Mouse (Mus musculus): ENCODE data around the gene Mlana. TPM values are rescaled to one million over a fixed set of nuclear protein-coding genes. Genes with fewer than 3 reads are reported as not detected.

The Mlana gene
- polyA plus RNA-seq (2015; fragmentation: Nextera tagmentation; extraction: Ambion mirVana), result not detected in 2 replicates

- Histone ChIP-seq H3K27me3 (ENCODE audit: control insufficient read depth, insufficient read depth, low read length) (no peaks in the 10 kb centered on the region), H3K27ac (ENCODE audit: low read length) (no peak within 1 kb of the TSS), H3K4me1 (ENCODE audit: control insufficient read depth, insufficient read depth, low read length) (no peaks in the 10 kb centered on the region), H3K4me2 (ENCODE audit: low read depth, low read length) (no peak within 1 kb of the TSS), H3K36me3 (ENCODE audit: control insufficient read depth, insufficient read depth, low read length) (no peaks in the 10 kb centered on the region), H3K9ac (ENCODE audit: low read length) (no peak within 1 kb of the TSS), H3K4me3 (replicated peaks; ENCODE audit: low read length) (no peak within 1 kb of the TSS), H3K9me3 (replicated peaks; ENCODE audit: control insufficient read depth, low read length) (no peaks in the 10 kb centered on the region)
- ATAC-seq (ENCODE audit: insufficient read depth, low FRiP score), result no peak
- WGBS, result 54% methylated on average over 3 of the region's 3 CpGs
Measured at GRCm38 (mm10) chr19:29697245-29697874, at the start of gene Mlana. Gene Mlana, plus strand, starts transcription at chr19:29697824.

GRCm38 (mm10) chr19:29648550-29648914 is 49.1 kb upstream of the Mlana start:
- H3K4me1 ChIP-seq (ENCODE audit: control insufficient read depth, insufficient read depth, low read length), result peaks cover 2% of the 10 kb centered on the region; the same call in 1 of the 2 replicates
- peak overlapping the region; percentile 25; the same call in 1 of the 2 replicates for H3K27ac ChIP-seq (ENCODE audit: low read length)
- H3K4me2 ChIP-seq (ENCODE audit: low read depth, low read length), result peak overlapping the region; percentile 59
- H3K36me3 ChIP-seq (ENCODE audit: control insufficient read depth, insufficient read depth, low read length), result peaks cover 5% of the 10 kb centered on the region; the same call in 1 of the 2 replicates
- no peak; the same call in 1 of the 2 replicates for ATAC-seq (ENCODE audit: insufficient read depth, low FRiP score)
- peak overlapping the region; percentile 34; the same call in 1 of the 2 replicates for H3K9ac ChIP-seq (ENCODE audit: low read length)
- H3K27me3 ChIP-seq (ENCODE audit: control insufficient read depth, insufficient read depth, low read length), result no peaks in the 10 kb centered on the region
- peak overlapping the region; percentile 63 for H3K4me3 ChIP-seq (replicated peaks; ENCODE audit: low read length)
- WGBS, result 28% methylated on average over 4 of the region's 4 CpGs
- H3K9me3 ChIP-seq (replicated peaks; ENCODE audit: control insufficient read depth, low read length), result no peaks in the 10 kb centered on the region

- Histone ChIP-seq H3K4me2 (ENCODE audit: low read depth, low read length) (no peak overlapping the region), H3K27me3 (ENCODE audit: control insufficient read depth, insufficient read depth, low read length) (no peaks in the 10 kb centered on the region), H3K9ac (ENCODE audit: low read length) (no peak overlapping the region), H3K27ac (ENCODE audit: low read length) (no peak overlapping the region), H3K9me3 (replicated peaks; ENCODE audit: control insufficient read depth, low read length) (no peaks in the 10 kb centered on the region), H3K4me3 (replicated peaks; ENCODE audit: low read length) (no peak overlapping the region), H3K4me1 (ENCODE audit: control insufficient read depth, insufficient read depth, low read length) (peaks cover 2% of the 10 kb centered on the region; the same call in 1 of the 2 replicates), H3K36me3 (ENCODE audit: control insufficient read depth, insufficient read depth, low read length) (peaks cover 4% of the 10 kb centered on the region; the same call in 1 of the 2 replicates)
- ATAC-seq (ENCODE audit: insufficient read depth, low FRiP score), result no peak
- WGBS, result 64% methylated on average over 1 of the region's 1 CpGs
Measured at GRCm38 (mm10) chr19:29649683-29650082, 47.9 kb upstream of the Mlana start.

GRCm38 (mm10) chr19:29653768-29654265 is 43.8 kb upstream of the Mlana start:
- Histone ChIP-seq H3K4me3 (replicated peaks; ENCODE audit: low read length) (no peak overlapping the region), H3K27me3 (ENCODE audit: control insufficient read depth, insufficient read depth, low read length) (no peaks in the 10 kb centered on the region), H3K4me2 (ENCODE audit: low read depth, low read length) (no peak overlapping the region), H3K27ac (ENCODE audit: low read length) (peak overlapping the region; percentile 43), H3K9me3 (replicated peaks; ENCODE audit: control insufficient read depth, low read length) (no peaks in the 10 kb centered on the region), H3K9ac (ENCODE audit: low read length) (no peak overlapping the region), H3K4me1 (ENCODE audit: control insufficient read depth, insufficient read depth, low read length) (no peaks in the 10 kb centered on the region), H3K36me3 (ENCODE audit: control insufficient read depth, insufficient read depth, low read length) (no peaks in the 10 kb centered on the region)
- no peak for ATAC-seq (ENCODE audit: insufficient read depth, low FRiP score)
- 83% methylated on average over 9 of the region's 9 CpGs for WGBS

GRCm38 (mm10) chr19:29655148-29655547 is 42.5 kb upstream of the Mlana start:
- ATAC-seq (ENCODE audit: insufficient read depth, low FRiP score), result no peak
- 48% methylated on average over 6 of the region's 6 CpGs for WGBS
- Histone ChIP-seq H3K9me3 (replicated peaks; ENCODE audit: control insufficient read depth, low read length) (no peaks in the 10 kb centered on the region), H3K27me3 (ENCODE audit: control insufficient read depth, insufficient read depth, low read length) (no peaks in the 10 kb centered on the region), H3K9ac (ENCODE audit: low read length) (no peak overlapping the region), H3K27ac (ENCODE audit: low read length) (no peak overlapping the region), H3K4me3 (replicated peaks; ENCODE audit: low read length) (no peak overlapping the region), H3K36me3 (ENCODE audit: control insufficient read depth, insufficient read depth, low read length) (no peaks in the 10 kb centered on the region), H3K4me2 (ENCODE audit: low read depth, low read length) (no peak overlapping the region), H3K4me1 (ENCODE audit: control insufficient read depth, insufficient read depth, low read length) (no peaks in the 10 kb centered on the region)

- H3K4me1 ChIP-seq (ENCODE audit: control insufficient read depth, insufficient read depth, low read length), result no peaks in the 10 kb centered on the region
- no peak for ATAC-seq (ENCODE audit: insufficient read depth, low FRiP score)
- H3K27ac ChIP-seq (ENCODE audit: low read length), result no peak overlapping the region
- H3K36me3 ChIP-seq (ENCODE audit: control insufficient read depth, insufficient read depth, low read length), result no peaks in the 10 kb centered on the region
- no peak overlapping the region for H3K4me2 ChIP-seq (ENCODE audit: low read depth, low read length)
- H3K9me3 ChIP-seq (replicated peaks; ENCODE audit: control insufficient read depth, low read length), result no peaks in the 10 kb centered on the region
- WGBS, result 76% methylated on average over 4 of the region's 4 CpGs
- no peak overlapping the region for H3K9ac ChIP-seq (ENCODE audit: low read length)
- no peaks in the 10 kb centered on the region for H3K27me3 ChIP-seq (ENCODE audit: control insufficient read depth, insufficient read depth, low read length)
- H3K4me3 ChIP-seq (replicated peaks; ENCODE audit: low read length), result no peak overlapping the region
Measured at GRCm38 (mm10) chr19:29656029-29656428, 41.6 kb upstream of the Mlana start.

GRCm38 (mm10) chr19:29656620-29657019 is 41.0 kb upstream of the Mlana start:
- H3K9ac ChIP-seq (ENCODE audit: low read length), result no peak overlapping the region
- H3K4me3 ChIP-seq (replicated peaks; ENCODE audit: low read length), result no peak overlapping the region
- no peak overlapping the region for H3K27ac ChIP-seq (ENCODE audit: low read length)
- H3K36me3 ChIP-seq (ENCODE audit: control insufficient read depth, insufficient read depth, low read length), result no peaks in the 10 kb centered on the region
- no peaks in the 10 kb centered on the region for H3K27me3 ChIP-seq (ENCODE audit: control insufficient read depth, insufficient read depth, low read length)
- no peaks in the 10 kb centered on the region for H3K4me1 ChIP-seq (ENCODE audit: control insufficient read depth, insufficient read depth, low read length)
- H3K9me3 ChIP-seq (replicated peaks; ENCODE audit: control insufficient read depth, low read length), result no peaks in the 10 kb centered on the region
- no peak overlapping the region for H3K4me2 ChIP-seq (ENCODE audit: low read depth, low read length)
- ATAC-seq (ENCODE audit: insufficient read depth, low FRiP score), result no peak
- 68% methylated on average over 5 of the region's 5 CpGs for WGBS

GRCm38 (mm10) chr19:29657033-29657432 is 40.6 kb upstream of the Mlana start:
- H3K9ac ChIP-seq (ENCODE audit: low read length), result no peak overlapping the region
- WGBS, result 49% methylated on average over 3 of the region's 3 CpGs
- H3K36me3 ChIP-seq (ENCODE audit: control insufficient read depth, insufficient read depth, low read length), result no peaks in the 10 kb centered on the region
- no peaks in the 10 kb centered on the region for H3K27me3 ChIP-seq (ENCODE audit: control insufficient read depth, insufficient read depth, low read length)
- H3K4me3 ChIP-seq (replicated peaks; ENCODE audit: low read length), result no peak overlapping the region
- ATAC-seq (ENCODE audit: insufficient read depth, low FRiP score), result no peak
- no peaks in the 10 kb centered on the region for H3K4me1 ChIP-seq (ENCODE audit: control insufficient read depth, insufficient read depth, low read length)
- no peak overlapping the region for H3K27ac ChIP-seq (ENCODE audit: low read length)
- H3K4me2 ChIP-seq (ENCODE audit: low read depth, low read length), result no peak overlapping the region
- H3K9me3 ChIP-seq (replicated peaks; ENCODE audit: control insufficient read depth, low read length), result no peaks in the 10 kb centered on the region

GRCm38 (mm10) chr19:29657558-29657957 is 40.1 kb upstream of the Mlana start:
- Histone ChIP-seq H3K27ac (ENCODE audit: low read length) (no peak overlapping the region), H3K9me3 (replicated peaks; ENCODE audit: control insufficient read depth, low read length) (no peaks in the 10 kb centered on the region), H3K27me3 (ENCODE audit: control insufficient read depth, insufficient read depth, low read length) (no peaks in the 10 kb centered on the region), H3K9ac (ENCODE audit: low read length) (no peak overlapping the region), H3K4me1 (ENCODE audit: control insufficient read depth, insufficient read depth, low read length) (no peaks in the 10 kb centered on the region), H3K4me2 (ENCODE audit: low read depth, low read length) (no peak overlapping the region), H3K4me3 (replicated peaks; ENCODE audit: low read length) (no peak overlapping the region), H3K36me3 (ENCODE audit: control insufficient read depth, insufficient read depth, low read length) (no peaks in the 10 kb centered on the region)
- ATAC-seq (ENCODE audit: insufficient read depth, low FRiP score), result no peak
- WGBS, result 87% methylated on average over 2 of the region's 2 CpGs
